Mouse (Mus musculus): ENCODE data around the gene Slc35f3. TPM values are rescaled to one million over a fixed set of nuclear protein-coding genes. Genes with fewer than 3 reads are reported as not detected.

Gene Slc35f3
- total RNA-seq, 1 experiment, result 0.18 TPM

DNA sequence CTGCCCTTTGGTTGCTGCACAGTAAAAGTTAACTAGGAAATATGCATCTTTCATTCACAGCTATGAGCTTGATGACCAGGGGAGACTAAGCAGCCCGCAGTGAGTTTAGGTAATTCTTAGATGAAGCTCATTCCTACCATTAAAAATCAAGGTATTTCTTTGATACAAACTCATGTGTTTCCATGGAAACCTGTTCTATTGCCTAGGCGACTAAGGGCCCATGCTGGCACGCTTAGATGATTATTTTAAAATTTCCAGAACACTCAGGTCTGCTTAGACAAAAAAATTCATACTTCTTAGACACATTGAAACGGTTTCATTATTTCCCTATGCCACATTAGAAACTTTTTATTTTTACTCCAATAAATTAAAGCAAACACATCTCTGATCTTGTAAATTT, 106.7 kb downstream of the Slc35f3 start:
- in situ Hi-C loops (cut with MboI; ENCODE audit: low sequenced_read_pairs in 2 of 2, unreplicated experiment in 2 of 2), result no loop called here
- TF ChIP-seq ZC3H11A (IDR thresholded peaks at IDR 0.05; ENCODE audit: borderline replicate concordance, low read depth, low read length), result no peak
- TF ChIP-seq HCFC1 (IDR thresholded peaks at IDR 0.05; ENCODE audit: borderline replicate concordance, insufficient read depth, low read length), result no peak
- TF ChIP-seq MAFK (IDR thresholded peaks at IDR 0.05; ENCODE audit: insufficient read depth, low read depth, low read length), result no peak

DNA sequence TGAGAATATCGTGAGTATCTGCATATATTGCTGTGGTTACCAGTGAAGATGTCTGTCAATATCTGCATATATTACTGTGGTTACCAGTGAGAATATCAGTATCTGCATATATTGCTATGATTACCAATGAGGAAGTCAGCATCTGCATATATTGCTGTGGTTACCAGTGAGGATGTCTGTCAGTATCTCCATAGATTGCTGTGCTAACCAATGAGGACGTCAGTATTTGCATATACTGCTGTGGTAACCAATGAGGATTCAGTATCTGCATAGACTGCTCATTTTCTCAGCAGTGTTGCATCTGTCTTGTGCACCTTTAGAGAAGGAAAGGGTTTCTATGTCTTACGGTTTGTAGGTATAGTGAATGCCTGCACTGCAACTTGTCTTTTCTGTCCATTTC, 122.5 kb downstream of the Slc35f3 start:
- Histone ChIP-seq H3K9me3 (ENCODE audit: control insufficient read depth, insufficient read depth, low read depth, low read length) (no peaks in the 10 kb centered on the region), H3K4me1 (ENCODE audit: control insufficient read depth in 2 of 2, insufficient read depth in 2 of 2, low read length in 2 of 2, poor library complexity in 1 of 2) (peaks cover 2% of the 10 kb centered on the region in 2 experiments; a peak in 1 of 4 replicates), H3K36me3 (ENCODE audit: control insufficient read depth, insufficient read depth, low read length, poor library complexity, severe bottlenecking) (peaks cover 3% of the 10 kb centered on the region), H3K4me3 (ENCODE audit: insufficient read depth in 1 of 2, low read depth in 1 of 2, low read length in 2 of 2, poor library complexity in 1 of 2, severe bottlenecking in 1 of 2) (no peak overlapping the region), H3K9ac (ENCODE audit: insufficient read depth, low read depth, low read length, poor library complexity, severe bottlenecking) (no peak overlapping the region), H3K27ac (ENCODE audit: insufficient read depth, low read depth, low read length, poor library complexity, severe bottlenecking) (no peak overlapping the region)
- TF ChIP-seq HCFC1 (IDR thresholded peaks at IDR 0.05; ENCODE audit: borderline replicate concordance, insufficient read depth, low read length) (no peak), ZNF384 (IDR thresholded peaks at IDR 0.05; ENCODE audit: low read depth, low read length) (no peak), CHD2 (IDR thresholded peaks at IDR 0.05; ENCODE audit: low read depth, low read length) (no peak), MAFK (IDR thresholded peaks at IDR 0.05; ENCODE audit: insufficient read depth, low read depth, low read length) (no peak), ZC3H11A (IDR thresholded peaks at IDR 0.05; ENCODE audit: borderline replicate concordance, low read depth, low read length) (no peak)
- DNase-seq (ENCODE audit: low read depth, low spot score), result no peak
- in situ Hi-C loops (cut with MboI; ENCODE audit: low sequenced_read_pairs in 2 of 2, unreplicated experiment in 2 of 2), result no loop called here

More for the DNA sequence above, 106.7 kb downstream of the Slc35f3 start:
- no peak overlapping the region for H3K9ac ChIP-seq (ENCODE audit: insufficient read depth, low read depth, low read length, poor library complexity, severe bottlenecking)
- H3K4me1 ChIP-seq (ENCODE audit: control insufficient read depth in 2 of 2, insufficient read depth in 2 of 2, low read length in 2 of 2, poor library complexity in 1 of 2), result peaks cover 0 to 2% of the 10 kb centered on the region in 2 experiments; a peak in 1 of 4 replicates
- H3K9me3 ChIP-seq (ENCODE audit: control insufficient read depth, insufficient read depth, low read depth, low read length), result no peaks in the 10 kb centered on the region
- DNase-seq (ENCODE audit: low read depth, low spot score), result no peak
- no peak overlapping the region for H3K27ac ChIP-seq (ENCODE audit: insufficient read depth, low read depth, low read length, poor library complexity, severe bottlenecking)
- no peak overlapping the region for H3K4me3 ChIP-seq (ENCODE audit: insufficient read depth in 1 of 2, low read depth in 1 of 2, low read length in 2 of 2, poor library complexity in 1 of 2, severe bottlenecking in 1 of 2)
- no peaks in the 10 kb centered on the region for H3K36me3 ChIP-seq (ENCODE audit: control insufficient read depth, insufficient read depth, low read length, poor library complexity, severe bottlenecking)

- Histone ChIP-seq H3K4me1 (ENCODE audit: control insufficient read depth in 2 of 2, insufficient read depth in 2 of 2, low read length in 2 of 2, poor library complexity in 1 of 2) (peaks cover 2% of the 10 kb centered on the region in 2 experiments; a peak in 1 of 4 replicates), H3K36me3 (ENCODE audit: control insufficient read depth, insufficient read depth, low read length, poor library complexity, severe bottlenecking) (peaks cover 14% of the 10 kb centered on the region), H3K9ac (ENCODE audit: insufficient read depth, low read depth, low read length, poor library complexity, severe bottlenecking) (peak within 1 kb of the TSS; percentile 91), H3K4me3 (ENCODE audit: insufficient read depth in 1 of 2, low read depth in 1 of 2, low read length in 2 of 2, poor library complexity in 1 of 2, severe bottlenecking in 1 of 2) (peak within 1 kb of the TSS; percentile 93 to 96), H3K9me3 (ENCODE audit: control insufficient read depth, insufficient read depth, low read depth, low read length) (no peaks in the 10 kb centered on the region), H3K27ac (ENCODE audit: insufficient read depth, low read depth, low read length, poor library complexity, severe bottlenecking) (no peak within 1 kb of the TSS)
- peak; percentile 96 for DNase-seq (ENCODE audit: low read depth, low spot score)
- TF ChIP-seq CHD2 (IDR thresholded peaks at IDR 0.05; ENCODE audit: low read depth, low read length), result no peak
- no peak for TF ChIP-seq MAFK (IDR thresholded peaks at IDR 0.05; ENCODE audit: insufficient read depth, low read depth, low read length)
- TF ChIP-seq HCFC1 (IDR thresholded peaks at IDR 0.05; ENCODE audit: borderline replicate concordance, insufficient read depth, low read length), result no peak
- in situ Hi-C loops (cut with MboI; ENCODE audit: low sequenced_read_pairs in 2 of 2, unreplicated experiment in 2 of 2), result no loop called here
Observed at GRCm38 (mm10) chr8:126422174-126422919, 124.0 kb downstream of the Slc35f3 start, which contains the start of gene Coa6. Gene Coa6 (plus strand): TSS chr8:126422515.

GRCm38 (mm10) chr8:126422920-126423300, 124.6 kb downstream of the Slc35f3 start:
- no peak for TF ChIP-seq HCFC1 (IDR thresholded peaks at IDR 0.05; ENCODE audit: borderline replicate concordance, insufficient read depth, low read length)
- TF ChIP-seq ZNF384 (IDR thresholded peaks at IDR 0.05; ENCODE audit: low read depth, low read length), result no peak
- TF ChIP-seq CHD2 (IDR thresholded peaks at IDR 0.05; ENCODE audit: low read depth, low read length), result no peak
- TF ChIP-seq ZC3H11A (IDR thresholded peaks at IDR 0.05; ENCODE audit: borderline replicate concordance, low read depth, low read length), result no peak
- no peak for TF ChIP-seq MAFK (IDR thresholded peaks at IDR 0.05; ENCODE audit: insufficient read depth, low read depth, low read length)
- Histone ChIP-seq H3K27ac (ENCODE audit: insufficient read depth, low read depth, low read length, poor library complexity, severe bottlenecking) (no peak overlapping the region), H3K9ac (ENCODE audit: insufficient read depth, low read depth, low read length, poor library complexity, severe bottlenecking) (peak overlapping the region; percentile 91), H3K4me1 (ENCODE audit: control insufficient read depth in 2 of 2, insufficient read depth in 2 of 2, low read length in 2 of 2, poor library complexity in 1 of 2) (peaks cover 2% of the 10 kb centered on the region in 2 experiments; a peak in 1 of 4 replicates), H3K36me3 (ENCODE audit: control insufficient read depth, insufficient read depth, low read length, poor library complexity, severe bottlenecking) (peaks cover 19% of the 10 kb centered on the region), H3K4me3 (ENCODE audit: insufficient read depth in 1 of 2, low read depth in 1 of 2, low read length in 2 of 2, poor library complexity in 1 of 2, severe bottlenecking in 1 of 2) (peak overlapping the region; percentile 93 to 96), H3K9me3 (ENCODE audit: control insufficient read depth, insufficient read depth, low read depth, low read length) (no peaks in the 10 kb centered on the region)
- DNase-seq (ENCODE audit: low read depth, low spot score), result no peak
- in situ Hi-C loops (cut with MboI; ENCODE audit: low sequenced_read_pairs in 2 of 2, unreplicated experiment in 2 of 2), result no loop called here
